Mouse (Mus musculus) heart, adult 8-10 months (tissue): ENCODE results near the gene Ndufc2. TPM values are rescaled to one million over a fixed set of nuclear protein-coding genes. Genes with fewer than 3 reads are reported as not detected.

Experiments used
- DNase-seq: peaks from one replicate; pipeline ENCODE4 v3.0.0; 2022; ENCODE audit warnings: low spot score
- total RNA-seq, 4 experiments: library from RNA; stranded (reverse); gene quantifications; 2 replicates each; pipeline ENCODE4 v1.2.4; 2022

Ndufc2 gene
- total RNA-seq: 100 to 1,000 TPM; 498 to 518 (median 508) TPM

DNA sequence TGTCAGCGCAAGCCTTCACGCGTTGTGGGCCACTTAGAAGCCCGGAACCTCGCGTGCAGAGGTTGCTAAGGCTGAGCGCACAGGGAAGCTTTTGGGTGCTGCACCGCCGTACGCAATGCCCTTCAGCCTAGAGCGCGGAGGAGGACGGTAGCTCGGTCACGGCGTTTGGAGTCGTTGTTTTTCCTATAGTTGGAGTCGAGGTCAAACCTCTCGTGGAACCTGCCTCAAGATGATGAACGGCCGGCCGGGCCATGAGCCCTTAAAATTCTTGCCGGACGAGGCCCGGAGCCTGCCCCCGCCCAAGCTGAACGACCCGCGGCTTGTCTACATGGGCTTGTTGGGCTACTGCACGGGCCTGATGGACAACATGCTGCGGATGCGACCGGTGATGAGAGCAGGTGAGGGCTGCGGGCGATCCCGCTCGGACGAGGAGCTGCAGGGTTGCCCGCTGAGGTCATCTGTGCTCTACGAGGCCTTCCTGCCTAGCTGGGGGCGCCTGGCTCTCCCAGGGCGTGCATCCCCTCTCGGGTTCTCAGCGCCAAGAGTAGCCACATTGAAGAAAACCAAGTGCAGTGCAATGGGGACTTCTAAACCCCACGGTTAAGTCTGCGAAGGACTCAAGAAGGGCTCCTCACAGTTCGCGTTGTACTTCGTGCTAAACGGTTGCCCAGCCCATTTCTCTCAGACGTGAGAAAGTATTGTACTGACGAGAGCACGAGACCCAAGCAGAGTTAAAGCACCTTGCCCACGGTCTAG is at the start of gene Ndufc2:
Gene Ndufc2 (plus strand): TSS at position 44 of the 756 bp plus-strand sequence.
- peak; percentile 63 for DNase-seq

DNA sequence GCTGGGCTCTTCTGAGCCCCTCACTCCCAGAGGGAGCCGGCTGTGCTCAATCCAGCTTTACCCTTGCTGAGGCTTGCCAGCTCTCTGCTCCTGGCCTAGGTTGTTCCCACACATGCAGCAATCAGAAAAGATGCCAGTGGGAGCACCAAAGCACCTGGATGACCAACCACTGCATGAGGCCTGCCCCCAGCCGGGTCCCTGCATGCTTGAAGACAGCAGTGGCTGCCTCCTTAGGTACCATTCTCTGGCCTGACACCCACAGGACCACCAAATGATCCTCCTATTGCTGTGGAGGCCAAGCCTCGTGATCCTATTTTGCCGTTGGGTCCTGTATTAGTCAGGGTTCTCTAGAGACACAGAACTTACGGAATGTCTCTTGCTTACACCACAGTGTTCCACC is 48.9 kb upstream of the Ndufc2 start:
- DNase-seq: no peak

DNA sequence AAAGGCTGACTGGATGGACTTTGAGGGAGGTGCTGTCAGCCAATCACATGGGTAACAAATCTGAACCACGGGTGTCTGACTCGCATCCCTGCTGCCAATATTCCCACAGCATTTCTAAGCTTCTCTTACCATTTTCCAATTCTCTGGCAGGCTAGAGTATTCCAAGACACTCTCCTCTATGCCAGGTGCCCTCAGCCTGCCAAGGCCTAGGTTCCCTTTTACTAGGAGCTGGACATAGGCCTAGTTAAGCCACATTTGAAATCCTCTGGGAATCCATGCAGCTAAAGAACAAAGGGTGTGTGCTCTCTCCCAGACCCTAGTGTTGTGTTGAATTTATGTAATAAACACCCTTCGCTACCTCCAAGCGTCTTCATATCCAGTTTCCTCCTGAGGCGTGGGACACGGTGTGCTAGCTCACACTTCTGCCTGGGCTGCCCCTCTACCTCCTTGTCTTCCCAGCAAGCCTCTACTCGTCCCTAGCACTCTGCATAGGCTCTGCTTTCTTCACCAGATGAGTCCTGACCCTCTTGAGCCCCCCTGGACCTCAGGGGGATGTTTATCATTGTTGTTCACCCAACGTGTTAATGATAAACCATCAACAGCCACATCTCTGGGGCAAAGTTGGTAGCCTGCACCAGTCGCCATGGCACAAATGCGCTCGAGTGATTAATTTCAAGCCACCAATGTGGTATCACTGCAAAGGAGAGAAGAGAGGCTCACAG is 47.9 kb upstream of the Ndufc2 start:
- DNase-seq: no peak

DNA sequence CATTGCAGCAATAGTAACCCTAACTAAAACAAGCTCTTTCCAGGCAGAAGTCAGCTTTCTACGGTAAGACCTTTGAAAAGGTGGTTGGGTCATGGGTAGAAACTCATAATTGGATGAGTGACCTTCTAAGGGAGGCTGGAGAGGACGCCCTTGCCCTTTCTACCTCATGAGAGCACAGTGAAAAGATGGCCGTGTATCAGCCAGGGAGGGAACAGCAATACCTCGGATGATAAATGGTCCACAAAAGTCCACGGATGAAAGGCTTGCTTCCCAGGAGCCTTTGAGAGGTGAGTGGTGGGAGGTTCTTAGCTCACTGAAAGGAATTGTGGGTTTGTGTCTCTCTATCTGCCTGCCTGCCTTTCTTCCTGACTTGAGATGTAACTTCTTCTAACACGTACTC is 46.4 kb upstream of the Ndufc2 start:
- DNase-seq: no peak

DNA sequence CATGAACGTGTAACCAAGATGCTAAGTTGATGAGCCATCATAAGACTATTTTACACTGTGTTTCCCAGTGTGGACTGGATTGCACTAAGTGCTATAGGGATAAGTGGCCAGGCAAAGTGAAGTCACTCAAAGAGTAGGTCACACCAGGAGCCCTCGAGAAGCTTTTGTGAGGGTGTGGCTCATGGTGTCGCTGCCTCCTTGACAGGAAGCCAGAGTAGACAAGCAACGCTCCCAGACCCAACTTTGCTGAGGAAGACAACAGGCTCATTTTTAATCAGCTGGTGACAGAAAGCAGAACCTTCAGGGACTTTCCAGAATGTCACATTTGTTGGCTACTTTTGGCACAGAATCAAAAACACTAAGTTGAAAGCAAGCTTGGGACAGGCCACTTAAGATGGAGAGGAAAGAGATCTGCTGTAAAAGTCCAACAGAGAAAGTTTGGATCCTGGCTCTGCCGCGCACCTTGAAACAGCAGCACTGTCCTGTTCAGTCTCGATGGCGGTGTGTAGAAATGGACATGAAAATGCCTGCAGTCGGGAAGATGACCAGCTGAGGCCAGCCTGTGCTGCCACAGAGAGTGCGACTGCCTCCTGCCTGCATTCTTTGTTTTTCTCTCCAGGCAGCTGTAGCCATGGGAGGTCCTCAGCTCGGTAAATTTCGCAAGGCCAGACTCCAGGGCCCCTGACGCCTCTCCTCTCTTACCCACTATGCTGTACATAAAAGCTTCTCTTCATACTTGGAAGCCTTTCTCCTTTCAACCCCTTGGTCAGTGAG is 44.5 kb upstream of the Ndufc2 start:
- DNase-seq: peak; percentile 55

DNA sequence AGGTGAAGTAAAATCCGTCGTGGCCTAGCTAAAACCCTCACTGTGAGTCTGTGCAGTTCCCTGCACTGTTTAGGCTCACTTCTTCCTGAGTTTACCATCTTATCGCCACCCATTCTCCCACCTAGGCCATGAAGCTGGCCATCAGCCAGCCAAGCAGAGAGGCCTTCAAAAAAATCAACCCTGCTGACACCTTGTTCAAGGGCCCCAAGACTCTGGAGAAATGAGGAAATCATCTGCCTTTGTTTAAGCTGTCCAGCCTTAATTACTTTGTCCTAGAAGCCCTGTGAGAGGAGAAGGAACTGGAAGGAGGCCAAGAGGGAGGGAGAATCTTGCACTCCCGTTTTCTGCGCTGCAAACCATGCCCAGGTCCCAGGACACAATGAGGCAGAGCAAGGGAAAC is 43.5 kb upstream of the Ndufc2 start:
- no peak for DNase-seq

DNA sequence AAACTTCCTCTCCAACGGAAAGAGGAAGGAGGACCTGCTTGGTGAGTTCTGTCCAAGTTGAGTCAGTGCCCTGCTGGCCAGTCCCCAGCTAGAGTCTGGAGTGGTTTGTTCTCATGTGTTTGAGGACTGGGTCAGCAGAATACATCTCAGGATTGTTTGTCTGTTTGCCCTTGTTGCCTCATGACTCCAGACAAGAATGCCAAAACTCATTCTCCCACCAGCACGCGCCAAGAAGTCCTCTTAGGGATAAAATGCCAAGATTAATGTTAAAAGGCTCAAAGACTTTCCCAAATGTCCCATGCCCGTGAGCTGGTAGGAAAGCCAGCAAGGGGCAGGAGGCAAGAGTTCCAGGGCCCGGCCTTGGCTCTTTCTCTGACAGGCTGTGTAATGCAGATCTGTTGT is 42.9 kb upstream of the Ndufc2 start:
- peak; percentile 63 for DNase-seq

DNA sequence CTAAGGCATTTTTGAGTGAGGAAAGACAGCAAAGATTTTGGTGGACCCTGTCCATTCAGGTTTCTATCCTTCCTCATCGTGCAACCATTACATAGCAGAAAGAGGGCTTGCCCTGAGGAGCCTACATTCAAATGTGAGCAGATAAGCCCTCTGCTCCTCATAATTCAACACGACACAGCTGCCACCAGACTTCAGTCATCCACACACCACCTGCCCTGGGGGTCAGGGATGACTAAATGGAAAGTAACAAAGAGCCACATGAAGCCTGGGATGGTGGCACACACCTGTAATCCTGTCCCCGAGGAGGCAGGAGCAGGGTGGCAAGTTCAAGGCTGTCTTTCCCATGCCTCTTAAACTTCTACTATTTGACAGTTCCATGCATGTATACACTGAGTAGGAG is 42.0 kb upstream of the Ndufc2 start:
- DNase-seq: no peak

DNA sequence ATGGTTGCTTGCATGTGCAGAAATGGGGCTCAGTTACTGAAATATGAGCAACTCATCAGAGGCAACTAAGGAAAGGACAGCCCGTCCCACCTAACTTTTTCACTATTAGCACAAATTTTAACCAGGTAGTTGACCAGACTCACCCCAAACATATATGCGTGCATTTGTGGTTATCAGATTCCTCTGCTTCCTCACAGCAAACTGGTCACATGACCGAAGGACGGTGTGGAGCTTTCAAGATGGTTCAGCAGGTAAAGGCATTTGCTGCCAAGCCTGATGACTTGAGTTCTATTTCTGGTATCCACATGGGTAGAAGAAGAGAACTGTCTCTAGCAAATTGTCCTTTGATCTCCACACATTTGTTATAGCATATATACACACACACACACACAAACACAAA is 41.5 kb upstream of the Ndufc2 start:
- no peak for DNase-seq

DNA sequence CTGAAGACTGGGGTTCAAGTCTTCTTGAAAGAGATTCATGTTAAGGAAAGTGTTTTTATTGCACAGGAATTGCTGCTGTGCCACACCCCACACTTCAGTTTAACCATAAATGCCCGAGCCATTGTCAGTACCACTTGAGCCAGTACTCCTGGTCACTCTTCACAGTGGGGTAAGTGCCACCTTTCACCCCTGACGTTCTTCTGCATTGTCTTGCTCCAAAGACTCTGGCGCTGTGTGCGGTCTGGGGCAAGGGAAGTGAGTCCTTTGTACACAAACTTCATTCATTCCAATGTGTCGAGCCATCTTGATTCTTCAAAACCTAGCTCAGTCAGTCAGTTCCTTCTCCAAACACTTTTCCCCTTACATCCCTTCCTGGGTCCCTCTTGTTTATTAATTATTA is 39.6 kb upstream of the Ndufc2 start:
- DNase-seq: no peak

DNA sequence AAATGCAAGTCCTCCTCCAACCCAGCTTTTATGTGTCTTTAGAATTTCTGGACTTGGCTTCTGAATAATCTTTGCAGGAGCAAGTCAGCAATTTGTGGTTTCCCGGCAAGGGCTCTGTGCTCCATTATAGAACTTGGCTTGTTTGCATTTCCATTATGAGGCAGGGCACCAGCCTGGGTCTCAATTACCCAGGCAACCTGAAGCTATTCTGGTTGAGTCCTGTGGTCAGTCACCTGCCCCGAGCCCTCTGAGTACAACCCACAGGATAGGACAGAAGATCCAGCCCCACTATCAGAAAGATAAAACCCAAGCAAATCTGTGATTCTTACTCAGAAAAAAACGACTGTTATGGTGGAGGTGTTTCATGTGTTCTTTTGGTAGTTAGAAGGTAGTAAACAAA is 38.8 kb upstream of the Ndufc2 start:
- DNase-seq: no peak

DNA sequence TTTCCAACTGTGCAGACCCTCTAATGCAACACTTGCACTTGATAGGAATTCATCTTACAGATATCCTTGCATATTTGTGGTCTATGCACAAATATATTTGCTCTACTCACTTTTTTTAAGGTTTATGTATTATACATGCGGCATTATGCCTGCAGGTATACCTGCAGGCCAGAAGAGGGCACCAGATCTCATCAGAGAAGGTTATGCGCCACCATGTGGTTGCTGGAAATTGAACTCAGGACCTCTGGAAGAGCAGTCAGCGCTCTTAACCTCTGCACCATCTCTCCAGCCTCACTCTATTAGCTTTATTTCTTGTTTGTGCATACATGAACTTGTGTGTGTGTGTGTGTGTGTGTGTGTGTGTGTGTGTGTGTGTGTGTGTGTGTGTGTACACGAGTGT is 38.3 kb upstream of the Ndufc2 start:
- DNase-seq: no peak

DNA sequence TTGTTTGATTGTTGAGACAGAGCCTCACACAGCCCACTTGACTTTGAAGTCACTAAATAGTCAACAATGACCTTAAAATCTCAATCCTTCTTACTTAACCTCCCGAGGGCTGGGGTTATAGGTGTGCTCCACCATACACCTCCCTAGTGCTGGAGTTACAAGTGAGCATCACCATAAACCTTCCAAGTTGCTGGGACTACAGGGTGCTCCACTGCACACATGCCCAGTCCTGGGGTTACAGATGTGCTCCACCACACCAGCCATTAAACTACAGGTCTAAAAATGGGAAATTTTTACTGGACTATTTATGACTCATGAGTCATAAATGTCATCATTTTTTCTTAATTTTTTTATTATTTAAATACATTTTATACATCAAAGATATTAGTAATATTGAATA is 33.9 kb upstream of the Ndufc2 start:
- no peak for DNase-seq

DNA sequence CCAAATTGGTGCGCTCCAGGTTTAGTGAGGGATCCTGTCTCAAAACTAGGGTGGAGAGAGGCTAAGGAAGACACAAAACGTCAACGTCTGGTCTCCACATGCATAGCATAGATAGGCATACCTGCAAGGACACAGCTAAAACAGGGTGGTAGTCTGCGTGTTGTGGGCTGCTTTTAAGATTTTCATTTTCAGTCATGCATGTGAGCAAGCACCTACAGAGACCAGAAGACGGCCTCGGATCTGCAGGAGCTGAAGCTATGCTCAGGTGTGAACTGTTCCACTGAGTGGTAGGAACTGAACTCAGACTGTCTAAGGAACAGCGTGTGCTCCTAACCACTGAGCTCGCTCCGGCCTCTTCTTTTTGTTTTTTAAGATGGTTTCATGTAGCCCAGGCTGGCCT is 24.7 kb upstream of the Ndufc2 start:
- no peak for DNase-seq

DNA sequence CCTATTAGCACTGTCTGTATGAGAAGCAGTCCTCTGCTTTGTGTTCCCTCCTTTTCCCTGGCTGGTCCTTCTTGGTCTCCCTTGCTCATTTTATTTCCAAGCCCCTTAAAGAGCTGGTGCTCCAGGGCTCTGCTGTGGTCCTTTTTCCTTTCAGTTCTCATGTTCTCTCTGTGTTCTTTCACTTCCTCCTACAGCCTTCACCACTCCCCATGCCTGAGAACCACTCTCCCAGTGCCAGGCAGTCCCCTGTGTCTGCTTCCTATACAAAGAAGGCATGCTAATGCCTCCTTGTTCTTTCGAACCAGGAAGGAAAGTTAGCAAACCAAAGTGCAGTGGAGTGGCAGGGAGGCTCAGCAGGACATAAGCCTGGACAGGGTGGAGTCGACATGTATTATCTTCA is 23.9 kb upstream of the Ndufc2 start:
- DNase-seq: no peak

DNA sequence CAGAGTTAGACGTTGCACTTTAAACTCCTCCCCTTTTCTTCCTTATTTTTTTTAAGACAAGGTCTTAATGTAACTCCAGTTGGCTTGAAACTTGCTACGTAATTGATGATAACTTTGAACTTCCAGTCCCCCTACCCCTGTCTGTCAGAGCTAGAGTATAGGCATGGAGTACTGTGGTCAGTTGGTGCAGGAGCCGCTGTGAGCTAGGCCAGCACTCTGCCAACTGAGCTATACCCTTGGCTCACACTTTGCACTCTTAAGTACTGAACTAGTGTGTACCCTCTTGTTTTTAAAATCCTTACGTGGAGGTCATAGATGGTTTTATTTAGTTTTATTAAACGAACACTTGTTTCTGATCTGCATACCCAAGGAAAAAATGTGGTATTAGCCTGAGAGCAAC is 20.5 kb upstream of the Ndufc2 start:
- DNase-seq: no peak

DNA sequence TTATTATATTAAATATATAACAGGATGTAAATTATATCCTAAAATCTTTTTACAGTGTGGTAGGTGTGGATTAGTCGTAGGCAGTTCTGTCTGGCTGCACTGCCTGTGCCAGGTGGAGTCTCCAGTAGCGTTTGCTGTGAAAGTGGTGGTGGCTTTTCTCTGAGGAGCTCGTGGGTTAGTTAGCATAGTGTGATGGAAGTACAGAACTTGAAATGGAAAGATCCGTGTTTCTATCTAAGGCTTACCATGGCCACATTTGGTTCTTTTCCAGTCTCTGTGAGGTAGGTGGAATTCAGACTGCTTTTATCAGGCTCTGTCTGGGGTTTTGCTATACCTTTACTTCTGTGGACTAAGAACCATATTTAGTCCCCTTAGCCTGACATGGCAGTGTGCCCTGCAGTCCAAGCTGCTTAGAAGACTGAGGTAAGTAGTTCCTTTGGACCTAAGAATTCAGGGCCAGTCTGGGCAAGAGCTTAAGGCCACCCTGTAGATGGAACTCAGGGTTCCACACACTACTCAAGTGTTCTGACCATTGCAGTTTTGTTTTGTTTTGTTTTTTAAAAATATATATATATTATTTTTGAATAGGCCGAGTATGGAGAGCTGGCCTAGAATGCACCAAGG is 19.2 kb upstream of the Ndufc2 start:
- no peak for DNase-seq

DNA sequence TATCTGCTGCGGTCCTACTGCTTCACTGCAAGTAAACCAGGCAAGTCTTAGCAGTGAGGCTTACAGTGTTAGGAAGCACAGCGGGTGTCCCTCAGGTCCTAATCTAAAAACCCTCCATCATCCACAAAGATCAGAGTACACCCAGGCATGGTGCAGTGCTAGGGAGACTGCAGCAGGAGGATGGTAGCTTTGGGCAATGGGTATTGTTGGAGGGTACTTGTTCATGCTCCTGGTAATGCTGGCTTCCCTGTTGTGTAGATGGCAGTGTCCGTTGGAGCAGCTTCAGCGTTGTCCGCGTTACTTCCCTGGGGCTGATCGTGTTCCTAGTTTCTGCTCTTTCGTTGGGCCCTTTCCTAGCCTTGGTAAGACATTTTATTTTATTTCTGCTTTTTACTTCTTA is 17.1 kb upstream of the Ndufc2 start:
- DNase-seq: no peak

DNA sequence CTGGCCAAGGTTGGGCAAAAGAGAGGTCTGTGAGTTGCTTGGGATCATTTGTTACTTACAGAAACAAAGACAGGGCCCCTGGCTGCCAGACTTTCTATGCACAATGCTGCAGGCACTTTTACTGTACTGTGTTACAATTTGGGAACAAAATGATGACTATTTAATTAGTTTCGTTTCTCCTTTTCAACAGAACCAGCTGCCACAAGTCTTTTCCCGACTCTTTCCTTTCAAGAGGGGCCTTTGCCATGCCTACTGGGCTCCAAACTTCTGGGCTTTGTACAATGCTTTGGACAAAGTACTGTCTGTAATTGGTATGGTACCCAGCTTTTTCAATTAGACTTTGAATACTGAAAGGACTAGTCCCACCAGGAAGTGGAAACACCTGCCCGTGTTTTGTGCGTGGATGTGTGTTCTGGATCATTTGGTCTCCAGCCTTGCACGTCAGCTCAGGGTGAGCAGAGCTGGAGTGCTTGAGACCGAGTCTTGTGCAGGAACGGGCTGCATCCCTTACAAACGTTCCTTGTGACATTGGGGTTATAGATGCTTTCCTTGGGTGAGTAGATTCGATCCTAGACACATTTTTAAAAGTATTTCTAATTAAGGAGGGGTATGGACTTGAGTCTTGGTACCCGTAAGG is 16.2 kb upstream of the Ndufc2 start:
- DNase-seq: no peak

DNA sequence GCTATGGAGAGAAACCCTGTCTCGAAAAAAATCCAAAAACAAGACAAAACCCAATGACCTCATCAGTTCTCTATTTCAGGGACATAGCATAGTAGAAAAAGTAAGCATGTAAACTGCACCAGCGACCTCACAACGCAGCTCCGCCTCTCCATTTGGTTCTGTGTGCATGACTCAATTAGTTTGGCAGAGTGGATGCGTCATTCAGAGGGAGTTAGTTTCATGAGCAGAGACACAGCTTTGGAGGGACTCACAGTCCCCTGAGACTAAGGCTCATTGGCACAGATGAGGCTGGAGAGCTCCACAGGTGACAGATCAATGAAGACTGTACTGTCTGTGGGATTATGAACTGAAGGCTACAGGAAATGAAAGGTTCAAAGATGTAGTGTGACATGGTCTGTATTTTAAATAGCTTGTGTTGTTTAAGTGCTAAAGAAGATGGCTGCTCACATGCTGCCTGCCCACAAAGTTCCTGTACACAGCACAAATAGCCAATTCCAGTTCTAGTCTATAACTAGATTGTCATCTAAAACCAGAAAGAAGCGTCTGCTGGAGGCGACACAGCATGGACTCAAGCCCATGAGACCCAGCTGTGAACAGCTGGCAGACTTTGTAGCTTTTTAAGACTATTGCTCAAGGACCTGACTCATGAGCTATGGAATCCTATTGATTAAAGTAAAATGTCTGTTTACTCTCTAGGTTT is 13.5 kb upstream of the Ndufc2 start:
- DNase-seq: peak; percentile 48

DNA sequence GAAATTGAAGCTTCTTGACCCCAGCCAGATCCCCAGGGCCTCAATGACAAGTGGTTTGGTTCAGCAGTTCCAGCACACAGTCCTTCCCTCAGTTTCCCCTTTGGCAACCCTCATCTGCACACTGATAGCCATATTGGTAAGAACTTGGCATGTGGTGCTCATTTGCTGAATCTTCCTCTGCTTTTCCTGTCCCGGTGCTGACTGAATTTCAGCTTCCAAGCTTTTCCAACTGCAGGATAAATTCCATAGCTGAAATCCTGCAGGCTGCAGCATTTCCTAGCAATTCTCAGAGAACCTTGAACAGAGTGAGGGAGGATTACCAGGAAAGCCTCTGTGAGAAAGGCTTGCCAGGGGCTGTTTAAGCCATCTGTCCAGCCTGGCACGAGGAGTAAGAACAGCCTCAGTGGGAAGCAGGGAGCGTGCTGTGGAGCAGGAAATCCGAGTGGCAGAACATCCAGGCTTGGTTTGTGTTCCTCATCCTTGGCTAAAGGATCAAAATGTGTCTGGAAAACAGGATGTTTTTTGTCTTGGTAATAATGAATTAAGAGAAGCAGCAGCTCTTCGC is 12.9 kb upstream of the Ndufc2 start:
- DNase-seq: peak; percentile 62
